Mouse (Mus musculus): ENCODE results near the gene Mylk3. TPM values are rescaled to one million over a fixed set of nuclear protein-coding genes. Genes with fewer than 3 reads are reported as not detected.
A peak's percentile ranks its signal among the peaks of the same experiment; 100 is the strongest.

Gene Mylk3
- polyA plus RNA-seq, 1 experiment from 2014 or later: 24.2 TPM

DNA sequence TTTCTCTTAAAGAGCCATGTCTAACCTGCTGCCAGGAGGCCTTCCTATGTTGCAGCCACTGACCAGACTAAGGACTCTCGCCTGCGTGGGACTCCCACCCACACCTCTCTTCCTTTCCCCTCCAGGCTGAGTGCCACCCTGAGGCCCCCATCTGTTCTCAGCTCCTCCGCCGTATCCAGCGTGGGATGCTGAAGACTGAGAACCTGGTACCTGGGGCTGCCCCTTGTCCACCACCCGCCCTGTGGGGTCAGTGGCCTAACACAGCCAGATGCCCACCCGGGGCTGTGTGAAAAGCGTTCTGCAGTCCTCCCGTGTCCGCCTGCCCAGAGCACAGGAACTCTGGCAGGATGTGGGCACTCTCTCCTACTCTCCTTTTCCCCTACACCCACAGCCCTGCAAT, 19.8 kb upstream of the Mylk3 start:
- Histone ChIP-seq H3K4me2 (ENCODE audit: low read depth, low read length) (no peak overlapping the region), H3K27ac (ENCODE audit: low read depth) (no peak overlapping the region), H3K9ac (replicated peaks) (no peak overlapping the region), H3K27me3 (ENCODE audit: insufficient read depth, low read length) (no peaks in the 10 kb centered on the region), H3K4me1 (ENCODE audit: insufficient read depth) (peaks cover 8% of the 10 kb centered on the region), H3K4me3 (ENCODE audit: low read depth, low read length) (no peak overlapping the region), H3K36me3 (replicated peaks; ENCODE audit: insufficient read depth, low read length) (peaks cover 3% of the 10 kb centered on the region; the same call in 1 of the 2 replicates), H3K9me3 (ENCODE audit: low read length) (no peaks in the 10 kb centered on the region)
- WGBS (ENCODE audit: insufficient replicate concordance): 67% methylated on average over 10 of the region's 10 CpGs
- no peak for ATAC-seq
- no peak for DNase-seq
- no peak for TF ChIP-seq EP300 (IDR thresholded peaks at IDR 0.05; ENCODE audit: low read depth)
- TF ChIP-seq CTCF (IDR thresholded peaks at IDR 0.05; ENCODE audit: low read depth): no peak

DNA sequence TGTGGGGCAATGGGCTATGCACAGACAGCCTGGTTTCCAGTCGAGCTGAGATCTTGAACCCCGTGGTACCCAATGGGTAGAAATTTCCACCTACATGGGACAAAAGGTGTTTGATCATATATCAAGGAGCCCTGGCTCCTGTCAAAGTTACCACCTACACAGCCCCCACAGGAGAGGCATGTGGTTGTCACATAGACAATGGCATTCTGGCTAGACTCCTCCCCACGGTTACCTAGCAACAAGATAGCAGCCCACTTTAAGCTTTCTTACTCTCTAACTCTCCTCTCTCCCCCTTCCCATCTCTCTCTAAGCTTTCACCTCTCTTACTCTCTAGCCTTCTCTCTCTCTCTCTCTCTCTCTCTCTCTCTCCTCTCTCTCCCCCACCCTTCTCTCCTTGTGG, 19.3 kb upstream of the Mylk3 start:
- no peak overlapping the region for H3K9ac ChIP-seq (replicated peaks)
- ATAC-seq: no peak
- 0 out of 2 replicates have a peak, but pooled peaks cover under 1% of the 10 kb centered on the region for H3K36me3 ChIP-seq (replicated peaks; ENCODE audit: insufficient read depth, low read length)
- no peak overlapping the region for H3K27ac ChIP-seq (ENCODE audit: low read depth)
- H3K4me3 ChIP-seq (ENCODE audit: low read depth, low read length): no peak overlapping the region
- WGBS (ENCODE audit: insufficient replicate concordance): 57% methylated on average over 3 of the region's 3 CpGs
- no peaks in the 10 kb centered on the region for H3K9me3 ChIP-seq (ENCODE audit: low read length)
- no peak overlapping the region for H3K4me2 ChIP-seq (ENCODE audit: low read depth, low read length)
- DNase-seq: no peak
- TF ChIP-seq EP300 (IDR thresholded peaks at IDR 0.05; ENCODE audit: low read depth) (no peak), CTCF (IDR thresholded peaks at IDR 0.05; ENCODE audit: low read depth) (no peak)
- H3K27me3 ChIP-seq (ENCODE audit: insufficient read depth, low read length): no peaks in the 10 kb centered on the region
- peaks cover 8% of the 10 kb centered on the region for H3K4me1 ChIP-seq (ENCODE audit: insufficient read depth)

DNA sequence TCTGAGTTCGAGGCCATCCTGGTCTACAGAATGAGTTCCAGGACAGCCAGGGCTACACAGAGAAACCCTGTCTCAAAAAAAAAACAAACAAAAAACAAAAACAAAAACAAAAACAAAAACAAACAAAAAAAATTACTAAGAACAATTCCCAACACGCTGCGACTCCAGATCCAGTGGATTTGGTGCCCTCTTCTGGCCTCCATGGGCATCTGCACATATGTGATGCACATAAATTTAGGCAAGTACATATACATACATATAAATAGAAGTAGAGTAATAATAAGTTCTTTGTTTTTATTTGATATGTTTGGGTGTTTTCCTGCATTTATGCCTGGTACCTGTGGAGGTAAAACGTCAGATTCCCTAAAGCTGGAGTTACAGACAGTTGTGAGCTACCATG, 12.4 kb upstream of the Mylk3 start:
- TF ChIP-seq EP300 (IDR thresholded peaks at IDR 0.05; ENCODE audit: low read depth) (no peak), CTCF (IDR thresholded peaks at IDR 0.05; ENCODE audit: low read depth) (peak; percentile 47)
- no peaks in the 10 kb centered on the region for H3K9me3 ChIP-seq (ENCODE audit: low read length)
- 86% methylated on average over 4 of the region's 4 CpGs for WGBS (ENCODE audit: insufficient replicate concordance)
- H3K27ac ChIP-seq (ENCODE audit: low read depth): no peak overlapping the region
- no peak overlapping the region for H3K4me3 ChIP-seq (ENCODE audit: low read depth, low read length)
- H3K4me2 ChIP-seq (ENCODE audit: low read depth, low read length): no peak overlapping the region
- DNase-seq (no peak), ATAC-seq (no peak)
- H3K4me1 ChIP-seq (ENCODE audit: insufficient read depth): peaks cover 23% of the 10 kb centered on the region
- H3K27me3 ChIP-seq (ENCODE audit: insufficient read depth, low read length): no peaks in the 10 kb centered on the region
- no peak overlapping the region for H3K9ac ChIP-seq (replicated peaks)
- H3K36me3 ChIP-seq (replicated peaks; ENCODE audit: insufficient read depth, low read length): no peaks in the 10 kb centered on the region

- H3K27ac ChIP-seq (ENCODE audit: low read depth): peak overlapping the region; percentile 19; the same call in 1 of the 2 replicates
- H3K27me3 ChIP-seq (ENCODE audit: insufficient read depth, low read length): no peaks in the 10 kb centered on the region
- no peak overlapping the region for H3K4me3 ChIP-seq (ENCODE audit: low read depth, low read length)
- TF ChIP-seq CTCF (IDR thresholded peaks at IDR 0.05; ENCODE audit: low read depth) (peak; percentile 93), EP300 (IDR thresholded peaks at IDR 0.05; ENCODE audit: low read depth) (no peak)
- peak; percentile 79 for DNase-seq
- H3K4me2 ChIP-seq (ENCODE audit: low read depth, low read length): 0 out of 2 replicates have a peak overlapping the region, but pooled peaks have one; percentile 47
- 41% methylated on average over 5 of the region's 5 CpGs for WGBS (ENCODE audit: insufficient replicate concordance)
- ATAC-seq: peak; percentile 72
- H3K4me1 ChIP-seq (ENCODE audit: insufficient read depth): peaks cover 23% of the 10 kb centered on the region
- H3K9ac ChIP-seq (replicated peaks): no peak overlapping the region
- no peaks in the 10 kb centered on the region for H3K36me3 ChIP-seq (replicated peaks; ENCODE audit: insufficient read depth, low read length)
- H3K9me3 ChIP-seq (ENCODE audit: low read length): no peaks in the 10 kb centered on the region
Measured at GRCm38 (mm10) chr8:85397508-85397907, 11.4 kb upstream of the Mylk3 start.

GRCm38 (mm10) chr8:85396432-85397079, 10.4 kb upstream of the Mylk3 start:
- 42% methylated on average over 5 of the region's 5 CpGs for WGBS (ENCODE audit: insufficient replicate concordance)
- Histone ChIP-seq H3K4me1 (ENCODE audit: insufficient read depth) (peaks cover 23% of the 10 kb centered on the region), H3K27ac (ENCODE audit: low read depth) (peak overlapping the region; percentile 41), H3K9me3 (ENCODE audit: low read length) (no peaks in the 10 kb centered on the region), H3K4me2 (ENCODE audit: low read depth, low read length) (peak overlapping the region; percentile 47), H3K4me3 (ENCODE audit: low read depth, low read length) (no peak overlapping the region), H3K9ac (replicated peaks) (peak overlapping the region; percentile 44), H3K27me3 (ENCODE audit: insufficient read depth, low read length) (no peaks in the 10 kb centered on the region), H3K36me3 (replicated peaks; ENCODE audit: insufficient read depth, low read length) (no peaks in the 10 kb centered on the region)
- no peak for DNase-seq
- TF ChIP-seq EP300 (IDR thresholded peaks at IDR 0.05; ENCODE audit: low read depth) (peak; percentile 8; the same call in 1 of the 2 replicates), CTCF (IDR thresholded peaks at IDR 0.05; ENCODE audit: low read depth) (no peak)
- ATAC-seq: peak; percentile 78

- 46% methylated on average over 8 of the region's 8 CpGs for WGBS (ENCODE audit: insufficient replicate concordance)
- Histone ChIP-seq H3K27ac (ENCODE audit: low read depth) (peak overlapping the region; percentile 41), H3K4me2 (ENCODE audit: low read depth, low read length) (peak overlapping the region; percentile 47), H3K9ac (replicated peaks) (no peak overlapping the region; the same call in 1 of the 2 replicates), H3K27me3 (ENCODE audit: insufficient read depth, low read length) (no peaks in the 10 kb centered on the region), H3K4me1 (ENCODE audit: insufficient read depth) (peaks cover 23% of the 10 kb centered on the region), H3K36me3 (replicated peaks; ENCODE audit: insufficient read depth, low read length) (no peaks in the 10 kb centered on the region), H3K9me3 (ENCODE audit: low read length) (no peaks in the 10 kb centered on the region), H3K4me3 (ENCODE audit: low read depth, low read length) (no peak overlapping the region)
- ATAC-seq (peak; percentile 80), DNase-seq (no peak)
- TF ChIP-seq CTCF (IDR thresholded peaks at IDR 0.05; ENCODE audit: low read depth) (no peak), EP300 (IDR thresholded peaks at IDR 0.05; ENCODE audit: low read depth) (peak; percentile 91)
Measured at GRCm38 (mm10) chr8:85395681-85396431, 9.7 kb upstream of the Mylk3 start.
